Mouse (Mus musculus): ENCODE results near the gene Atp8b2. TPM values are rescaled to one million over a fixed set of nuclear protein-coding genes. Genes with fewer than 3 reads are reported as not detected.

Atp8b2 gene
- polyA plus RNA-seq, 1 experiment from 2014 or later: 12.8 TPM

DNA sequence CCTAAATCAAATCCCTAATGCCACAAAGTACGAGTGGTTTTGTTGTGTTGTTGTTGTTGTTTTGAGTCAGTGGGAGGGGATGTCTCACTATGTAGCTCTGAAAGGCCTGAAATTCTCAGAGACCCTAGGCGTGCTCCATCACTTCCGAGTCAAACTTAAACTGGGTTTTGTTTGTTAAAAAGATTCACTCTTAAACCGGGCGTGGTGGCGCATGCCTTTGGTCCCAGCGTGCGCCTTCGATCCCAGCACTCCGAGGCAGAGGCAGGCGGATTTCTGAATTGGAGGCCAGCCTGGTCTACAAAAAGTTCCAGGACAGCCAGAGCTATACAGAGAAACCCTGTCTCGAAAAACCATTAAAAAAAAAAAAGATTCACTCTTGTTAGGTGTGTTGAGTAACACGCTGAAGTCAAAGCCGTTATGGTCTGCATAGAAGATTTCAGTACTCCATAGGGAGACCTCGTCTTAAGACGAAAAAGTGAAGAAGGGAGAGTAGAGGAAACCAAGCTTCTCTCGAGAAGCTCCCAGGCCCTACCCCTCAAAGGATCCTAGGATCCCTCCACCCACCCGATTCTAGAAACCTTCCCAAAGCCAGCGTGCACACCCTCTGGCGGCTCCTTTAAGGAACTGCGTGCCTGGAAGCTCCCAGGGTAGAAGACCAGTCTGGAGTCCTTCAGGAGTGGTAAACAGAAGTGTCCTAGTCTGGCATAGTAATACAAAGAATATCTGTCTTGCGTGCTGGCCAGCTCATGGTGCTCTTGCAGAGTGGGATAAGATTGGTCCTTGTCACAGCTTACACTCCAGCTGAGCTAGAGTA lies 825 bp upstream of the Atp8b2 start:
- Histone ChIP-seq H3K4me3 (ENCODE audit: low read depth, low read length) (peak overlapping the region; percentile 85), H3K27ac (replicated peaks; ENCODE audit: low read depth, low read length) (peak overlapping the region; percentile 72; the same call in 1 of the 2 replicates), H3K36me3 (ENCODE audit: control insufficient read depth, insufficient read depth, low read length) (no peaks in the 10 kb centered on the region), H3K9me3 (ENCODE audit: control insufficient read depth, low read length) (no peaks in the 10 kb centered on the region), H3K4me2 (ENCODE audit: low read depth, severe bottlenecking) (peak overlapping the region; percentile 97), H3K4me1 (ENCODE audit: control insufficient read depth, insufficient read depth, low read length) (peaks cover 30% of the 10 kb centered on the region), H3K27me3 (ENCODE audit: control insufficient read depth, insufficient read depth, low read length) (no peaks in the 10 kb centered on the region), H3K9ac (ENCODE audit: low read length) (peak overlapping the region; percentile 85)
- 35% methylated on average over 22 of the region's 22 CpGs for WGBS
- no peak for ATAC-seq (ENCODE audit: insufficient number of reproducible peaks, low FRiP score, low TSS enrichment, low read depth)
- DNase-seq (ENCODE audit: low spot score): peak; percentile 76

GRCm38 (mm10) chr3:89962751-89963220 lies 522 bp downstream of the Atp8b2 start:
- peaks cover 5% of the 10 kb centered on the region; the same call in 1 of the 2 replicates for H3K36me3 ChIP-seq (ENCODE audit: control insufficient read depth, insufficient read depth, low read length)
- H3K4me1 ChIP-seq (ENCODE audit: control insufficient read depth, insufficient read depth, low read length): peaks cover 30% of the 10 kb centered on the region
- peak overlapping the region; percentile 72 for H3K27ac ChIP-seq (replicated peaks; ENCODE audit: low read depth, low read length)
- no peaks in the 10 kb centered on the region for H3K27me3 ChIP-seq (ENCODE audit: control insufficient read depth, insufficient read depth, low read length)
- DNase-seq (ENCODE audit: low spot score) (no peak), ATAC-seq (ENCODE audit: insufficient number of reproducible peaks, low FRiP score, low TSS enrichment, low read depth) (peak; percentile 37)
- H3K4me2 ChIP-seq (ENCODE audit: low read depth, severe bottlenecking): peak overlapping the region; percentile 97
- under 1% methylated on average over 30 of the region's 30 CpGs for WGBS
- H3K4me3 ChIP-seq (ENCODE audit: low read depth, low read length): peak overlapping the region; percentile 85
- H3K9me3 ChIP-seq (ENCODE audit: control insufficient read depth, low read length): no peaks in the 10 kb centered on the region
- H3K9ac ChIP-seq (ENCODE audit: low read length): peak overlapping the region; percentile 85

DNA sequence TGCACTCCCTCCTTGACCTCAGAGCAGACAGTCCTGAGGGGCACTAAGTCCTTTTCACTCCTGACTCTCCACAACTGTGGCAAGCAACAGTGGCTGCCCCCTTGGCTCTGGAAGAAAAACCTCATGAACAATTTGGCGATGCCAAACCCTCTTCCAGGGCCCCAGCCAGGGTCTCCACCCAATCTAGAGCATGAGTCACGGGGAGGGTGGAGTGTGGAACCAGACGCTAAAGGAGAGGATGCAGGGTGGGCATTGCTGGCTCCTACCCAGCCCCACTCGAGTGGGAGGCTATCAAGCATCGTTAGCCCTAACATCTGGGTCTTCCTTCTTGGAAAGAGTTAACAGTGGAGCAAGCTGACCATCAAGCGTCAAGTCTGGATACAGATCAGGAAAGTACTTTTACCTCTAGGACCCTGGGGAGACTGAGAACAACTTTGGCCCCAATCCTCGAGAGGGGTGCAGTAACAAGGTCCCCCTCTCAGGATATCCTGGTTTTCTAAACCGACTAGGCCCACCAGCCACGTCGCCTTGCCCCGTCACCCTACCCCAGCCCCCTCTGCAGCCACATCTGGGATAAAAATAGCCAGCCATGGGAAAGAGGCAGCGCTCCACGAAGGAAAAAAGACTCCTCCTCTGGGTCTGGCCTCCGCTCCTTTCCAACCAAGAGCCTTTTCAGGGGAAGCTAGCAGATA lies 1.1 kb downstream of the Atp8b2 start:
- Histone ChIP-seq H3K4me2 (ENCODE audit: low read depth, severe bottlenecking) (peak overlapping the region; percentile 97), H3K27ac (replicated peaks; ENCODE audit: low read depth, low read length) (peak overlapping the region; percentile 72), H3K36me3 (ENCODE audit: control insufficient read depth, insufficient read depth, low read length) (peaks cover 5% of the 10 kb centered on the region; the same call in 1 of the 2 replicates), H3K9ac (ENCODE audit: low read length) (peak overlapping the region; percentile 85), H3K9me3 (ENCODE audit: control insufficient read depth, low read length) (no peaks in the 10 kb centered on the region), H3K27me3 (ENCODE audit: control insufficient read depth, insufficient read depth, low read length) (no peaks in the 10 kb centered on the region), H3K4me3 (ENCODE audit: low read depth, low read length) (peak overlapping the region; percentile 85), H3K4me1 (ENCODE audit: control insufficient read depth, insufficient read depth, low read length) (peaks cover 30% of the 10 kb centered on the region)
- peak; percentile 43 for DNase-seq (ENCODE audit: low spot score)
- no peak for ATAC-seq (ENCODE audit: insufficient number of reproducible peaks, low FRiP score, low TSS enrichment, low read depth)
- WGBS: 4% methylated on average over 14 of the region's 14 CpGs

DNA sequence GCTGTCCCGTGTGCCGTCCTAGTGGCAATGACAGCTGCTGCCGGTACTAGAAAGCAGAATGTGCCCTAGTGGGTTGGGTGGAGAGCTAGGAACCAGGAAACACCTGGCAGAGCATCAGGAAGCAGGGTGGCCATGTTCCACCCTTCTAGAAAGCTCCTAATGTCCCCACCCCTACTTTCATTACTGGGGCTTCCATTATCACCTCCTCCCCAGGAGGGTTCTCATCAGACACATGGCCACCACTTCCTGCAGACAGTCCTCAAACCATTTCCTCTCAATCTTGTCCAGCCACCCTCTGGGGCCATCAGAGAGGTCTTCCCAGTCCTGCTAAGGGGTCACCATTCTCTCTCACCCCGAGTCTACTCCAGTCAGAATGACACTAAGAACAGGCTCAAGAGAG lies 1.9 kb downstream of the Atp8b2 start:
- Histone ChIP-seq H3K4me1 (ENCODE audit: control insufficient read depth, insufficient read depth, low read length) (peaks cover 30% of the 10 kb centered on the region), H3K4me3 (ENCODE audit: low read depth, low read length) (peak overlapping the region; percentile 85; the same call in 1 of the 2 replicates), H3K27ac (replicated peaks; ENCODE audit: low read depth, low read length) (no peak overlapping the region), H3K9me3 (ENCODE audit: control insufficient read depth, low read length) (no peaks in the 10 kb centered on the region), H3K36me3 (ENCODE audit: control insufficient read depth, insufficient read depth, low read length) (peaks cover 8% of the 10 kb centered on the region; the same call in 1 of the 2 replicates), H3K4me2 (ENCODE audit: low read depth, severe bottlenecking) (peak overlapping the region; percentile 97), H3K9ac (ENCODE audit: low read length) (no peak overlapping the region), H3K27me3 (ENCODE audit: control insufficient read depth, insufficient read depth, low read length) (no peaks in the 10 kb centered on the region)
- DNase-seq (ENCODE audit: low spot score) (no peak), ATAC-seq (ENCODE audit: insufficient number of reproducible peaks, low FRiP score, low TSS enrichment, low read depth) (no peak)
- WGBS: 59% methylated on average over 4 of the region's 4 CpGs

GRCm38 (mm10) chr3:89960469-89960868 lies 2.8 kb downstream of the Atp8b2 start:
- Histone ChIP-seq H3K27me3 (ENCODE audit: control insufficient read depth, insufficient read depth, low read length) (no peaks in the 10 kb centered on the region), H3K36me3 (ENCODE audit: control insufficient read depth, insufficient read depth, low read length) (peaks cover 15% of the 10 kb centered on the region; the same call in 1 of the 2 replicates), H3K4me1 (ENCODE audit: control insufficient read depth, insufficient read depth, low read length) (peaks cover 30% of the 10 kb centered on the region), H3K9me3 (ENCODE audit: control insufficient read depth, low read length) (no peaks in the 10 kb centered on the region), H3K9ac (ENCODE audit: low read length) (peak overlapping the region; percentile 63), H3K4me2 (ENCODE audit: low read depth, severe bottlenecking) (peak overlapping the region; percentile 97), H3K4me3 (ENCODE audit: low read depth, low read length) (peak overlapping the region; percentile 85), H3K27ac (replicated peaks; ENCODE audit: low read depth, low read length) (no peak overlapping the region)
- DNase-seq (ENCODE audit: low spot score) (peak; percentile 92), ATAC-seq (ENCODE audit: insufficient number of reproducible peaks, low FRiP score, low TSS enrichment, low read depth) (peak; percentile 91)
- 0% methylated on average over 30 of the region's 30 CpGs for WGBS

GRCm38 (mm10) chr3:89959435-89959834 lies 3.9 kb downstream of the Atp8b2 start:
- Histone ChIP-seq H3K27me3 (ENCODE audit: control insufficient read depth, insufficient read depth, low read length) (no peaks in the 10 kb centered on the region), H3K9me3 (ENCODE audit: control insufficient read depth, low read length) (no peaks in the 10 kb centered on the region), H3K4me3 (ENCODE audit: low read depth, low read length) (no peak overlapping the region), H3K4me2 (ENCODE audit: low read depth, severe bottlenecking) (no peak overlapping the region), H3K9ac (ENCODE audit: low read length) (no peak overlapping the region), H3K36me3 (ENCODE audit: control insufficient read depth, insufficient read depth, low read length) (peaks cover 15% of the 10 kb centered on the region; the same call in 1 of the 2 replicates), H3K4me1 (ENCODE audit: control insufficient read depth, insufficient read depth, low read length) (peaks cover 26% of the 10 kb centered on the region), H3K27ac (replicated peaks; ENCODE audit: low read depth, low read length) (no peak overlapping the region)
- DNase-seq (ENCODE audit: low spot score) (no peak), ATAC-seq (ENCODE audit: insufficient number of reproducible peaks, low FRiP score, low TSS enrichment, low read depth) (no peak)
- 86% methylated on average over 4 of the region's 4 CpGs for WGBS

GRCm38 (mm10) chr3:89957880-89958279 lies 5.4 kb downstream of the Atp8b2 start:
- Histone ChIP-seq H3K36me3 (ENCODE audit: control insufficient read depth, insufficient read depth, low read length) (peaks cover 20% of the 10 kb centered on the region; the same call in 1 of the 2 replicates), H3K4me2 (ENCODE audit: low read depth, severe bottlenecking) (no peak overlapping the region), H3K4me3 (ENCODE audit: low read depth, low read length) (no peak overlapping the region), H3K27ac (replicated peaks; ENCODE audit: low read depth, low read length) (no peak overlapping the region), H3K4me1 (ENCODE audit: control insufficient read depth, insufficient read depth, low read length) (peaks cover 25% of the 10 kb centered on the region), H3K9ac (ENCODE audit: low read length) (no peak overlapping the region), H3K27me3 (ENCODE audit: control insufficient read depth, insufficient read depth, low read length) (no peaks in the 10 kb centered on the region), H3K9me3 (ENCODE audit: control insufficient read depth, low read length) (no peaks in the 10 kb centered on the region)
- no peak for ATAC-seq (ENCODE audit: insufficient number of reproducible peaks, low FRiP score, low TSS enrichment, low read depth)
- no peak for DNase-seq (ENCODE audit: low spot score)
- 94% methylated on average over 9 of the region's 9 CpGs for WGBS

- H3K4me2 ChIP-seq (ENCODE audit: low read depth, severe bottlenecking): no peak overlapping the region
- no peak overlapping the region for H3K4me3 ChIP-seq (ENCODE audit: low read depth, low read length)
- WGBS: 93% methylated on average over 7 of the region's 7 CpGs
- DNase-seq (ENCODE audit: low spot score): no peak
- H3K27me3 ChIP-seq (ENCODE audit: control insufficient read depth, insufficient read depth, low read length): no peaks in the 10 kb centered on the region
- ATAC-seq (ENCODE audit: insufficient number of reproducible peaks, low FRiP score, low TSS enrichment, low read depth): no peak
- H3K4me1 ChIP-seq (ENCODE audit: control insufficient read depth, insufficient read depth, low read length): peaks cover 15% of the 10 kb centered on the region
- no peak overlapping the region for H3K9ac ChIP-seq (ENCODE audit: low read length)
- no peak overlapping the region for H3K27ac ChIP-seq (replicated peaks; ENCODE audit: low read depth, low read length)
- no peaks in the 10 kb centered on the region for H3K9me3 ChIP-seq (ENCODE audit: control insufficient read depth, low read length)
- peaks cover 26% of the 10 kb centered on the region; the same call in 1 of the 2 replicates for H3K36me3 ChIP-seq (ENCODE audit: control insufficient read depth, insufficient read depth, low read length)
These were observed 6.9 kb downstream of the Atp8b2 start for GRCm38 (mm10) chr3:89956177-89956971.
